Mouse (Mus musculus) MEL (cell line): ENCODE measurements around the gene Btbd17.

Source experiments
- MAFK ChIP-seq: IDR thresholded peaks from 2 replicates; pipeline ENCODE4 v1.6.1; 2011; ENCODE audit warnings: low read depth, mild to moderate bottlenecking, low read length, improper control_type of control experiment, borderline replicate concordance
- SIN3A ChIP-seq: IDR thresholded peaks from 2 replicates; pipeline ENCODE4 v1.6.1; 2012; ENCODE audit warnings: low read length, improper control_type of control experiment, inconsistent platforms

GRCm38 (mm10) chr11:114814873-114815592, 19.3 kb upstream of the Btbd17 start:
- TF ChIP-seq SIN3A (no peak), MAFK (no peak)
